Mouse (Mus musculus) CH12.LX (cell line): ENCODE results near the gene Arfip2. TPM values are rescaled to one million over a fixed set of nuclear protein-coding genes. Genes with fewer than 3 reads are reported as not detected.
A peak's percentile ranks its signal among the peaks of the same experiment; 100 is the strongest.

Experiments
- DNase-seq: peaks from one replicate; pipeline ENCODE4 v3.0.0-alpha.2; 2013; ENCODE audit errors: extremely low read depth
- H3K27ac ChIP-seq: 2 replicates; pipeline ENCODE4 v1.5.1; 2012; ENCODE audit warnings: low read depth, mild to moderate bottlenecking, control low read depth, moderate library complexity; ENCODE audit not compliant: insufficient read depth
- H3K27me3 ChIP-seq: replicated peaks from 2 replicates; pipeline ENCODE3; 2012; ENCODE audit warnings: inconsistent platforms
- H3K36me3 ChIP-seq, 2 experiments: replicated peaks in 1 of 2; 2 replicates each; pipeline versions ENCODE3 to v1.6.1; 2012; ENCODE audit warnings: inconsistent platforms in 1 of 2, low read length in 1 of 2, mild to moderate bottlenecking in 1 of 2, mixed read lengths in 1 of 2, moderate library complexity in 1 of 2; ENCODE audit not compliant: control insufficient read depth in 1 of 2, insufficient read depth in 1 of 2
- H3K4me1 ChIP-seq, 2 experiments: 2 replicates each; pipeline ENCODE4 v1.6.1; 2012; ENCODE audit warnings: inconsistent platforms in 1 of 2, moderate library complexity in 1 of 2; ENCODE audit not compliant: insufficient read depth in 2 of 2, control insufficient read depth in 1 of 2
- H3K4me2 ChIP-seq: 2 replicates; pipeline ENCODE4 v1.6.1; 2012; ENCODE audit warnings: low read depth, mild to moderate bottlenecking, control low read depth; ENCODE audit not compliant: poor library complexity, insufficient read depth, severe bottlenecking
- H3K4me3 ChIP-seq, 3 experiments: fragments of 150-350 bp in 1 of 3; sonication (generic) in 1 of 3; replicated peaks in 1 of 3; 2 replicates each; pipeline versions ENCODE3 to v1.5.1; 2011 to 2012; ENCODE audit warnings: low read depth in 2 of 3, low read length in 2 of 3, mild to moderate bottlenecking in 2 of 3, moderate library complexity in 2 of 3, control low read depth in 1 of 3, improper control_type of control experiment in 1 of 3, inconsistent platforms in 1 of 3, mixed read lengths in 1 of 3; ENCODE audit not compliant: poor library complexity in 1 of 3
- H3K79me2 ChIP-seq: replicated peaks from 2 replicates; pipeline ENCODE4 v1.6.1; 2012; ENCODE audit warnings: mild to moderate bottlenecking, moderate library complexity; ENCODE audit not compliant: control insufficient read depth, poor library complexity, insufficient read depth, severe bottlenecking; ENCODE audit errors: extremely low read depth
- H3K9ac ChIP-seq: 2 replicates; pipeline ENCODE4 v1.6.1; 2012; ENCODE audit warnings: low read depth, mild to moderate bottlenecking, control low read depth, moderate library complexity; ENCODE audit not compliant: insufficient read depth
- H3K9me3 ChIP-seq: replicated peaks from 2 replicates; pipeline ENCODE3; 2012; ENCODE audit warnings: low read length, inconsistent platforms, mixed read lengths
- BHLHE40 ChIP-seq: IDR thresholded peaks from 2 replicates; pipeline ENCODE4 v1.6.1; 2011; ENCODE audit warnings: mild to moderate bottlenecking, low read depth, low read length, improper control_type of control experiment
- CHD1 ChIP-seq: IDR thresholded peaks from 2 replicates; pipeline ENCODE4 v1.6.1; 2012; ENCODE audit warnings: low read depth, low read length, improper control_type of control experiment, inconsistent platforms
- CTCF ChIP-seq, 2 experiments: IDR thresholded peaks in 1 of 2; conservative IDR thresholded peaks in 1 of 2; 2 replicates each; pipeline ENCODE4 v1.5.1; 2011 to 2012; ENCODE audit warnings: low read depth in 2 of 2, low read length in 2 of 2, improper control_type of control experiment in 1 of 2, inconsistent platforms in 1 of 2, mild to moderate bottlenecking in 1 of 2, moderate library complexity in 1 of 2
- ELF1 ChIP-seq: IDR thresholded peaks from 2 replicates; pipeline ENCODE4 v1.6.1; 2014; ENCODE audit warnings: low read depth, mild to moderate bottlenecking, inconsistent platforms, low read length, improper control_type of control experiment
- GABPA ChIP-seq: IDR thresholded peaks from 2 replicates; pipeline ENCODE4 v1.6.1; 2012; ENCODE audit warnings: low read depth, low read length, improper control_type of control experiment, inconsistent platforms; ENCODE audit not compliant: insufficient replicate concordance
- JUN ChIP-seq: IDR thresholded peaks from 2 replicates; pipeline ENCODE4 v1.6.1; 2011; ENCODE audit warnings: low read depth, mild to moderate bottlenecking, low read length, improper control_type of control experiment, moderate library complexity; ENCODE audit not compliant: insufficient read depth
- KAT2A ChIP-seq: IDR thresholded peaks from 2 replicates; pipeline ENCODE4 v1.6.1; 2012; ENCODE audit warnings: low read length, improper control_type of control experiment, inconsistent platforms; ENCODE audit not compliant: insufficient replicate concordance
- MAFK ChIP-seq: IDR thresholded peaks from 2 replicates; pipeline ENCODE4 v1.6.1; 2011; ENCODE audit warnings: low read length, improper control_type of control experiment; ENCODE audit not compliant: insufficient replicate concordance
- MEF2A ChIP-seq: IDR thresholded peaks from 2 replicates; pipeline ENCODE4 v1.6.1; 2014; ENCODE audit warnings: low read depth, mild to moderate bottlenecking, inconsistent platforms, low read length, improper control_type of control experiment, borderline replicate concordance
- MYC ChIP-seq: IDR thresholded peaks from 2 replicates; pipeline ENCODE4 v1.6.1; 2011; ENCODE audit warnings: low read depth, mild to moderate bottlenecking, improper control_type of control experiment, low read length
- NELFE ChIP-seq: IDR thresholded peaks from 2 replicates; pipeline ENCODE4 v1.6.1; 2011; ENCODE audit warnings: low read depth, low read length, improper control_type of control experiment
- PAX5 ChIP-seq: IDR thresholded peaks from 2 replicates; pipeline ENCODE4 v1.6.1; 2012; ENCODE audit warnings: low read length, inconsistent platforms, mixed read lengths
- POLR2A ChIP-seq: IDR thresholded peaks from 2 replicates; pipeline ENCODE4 v1.6.1; 2011; ENCODE audit warnings: low read depth, mild to moderate bottlenecking, improper control_type of control experiment, low read length
- SIN3A ChIP-seq: IDR thresholded peaks from 2 replicates; pipeline ENCODE4 v1.6.1; 2012; ENCODE audit warnings: low read length, improper control_type of control experiment, inconsistent platforms
- TBP ChIP-seq: conservative IDR thresholded peaks from 2 replicates; pipeline ENCODE4 v1.6.1; 2011; ENCODE audit warnings: low read depth, low read length, improper control_type of control experiment
- TCF12 ChIP-seq: IDR thresholded peaks from 2 replicates; pipeline ENCODE4 v1.6.1; 2014; ENCODE audit warnings: low read depth, mild to moderate bottlenecking, inconsistent platforms, low read length, improper control_type of control experiment
- ZNF384 ChIP-seq: IDR thresholded peaks from 2 replicates; pipeline ENCODE4 v1.6.1; 2012; ENCODE audit warnings: low read depth, low read length, improper control_type of control experiment, inconsistent platforms
- dilution Hi-C: fragments of 300-500 bp; cut with MboI; formaldehyde crosslinking; loops from 2 replicates; pipeline ENCODE4 v1.14.3; 2020; ENCODE audit warnings: low sequenced_read_pairs; ENCODE audit not compliant: extremely low pct_unique_long_range_greater_than_20kb, extremely low pct_ligation_motif_present
- in situ Hi-C: fragments of 300-500 bp; cut with MboI; formaldehyde crosslinking; loops from 3 replicates; pipeline ENCODE4 v1.14.3; 2019; ENCODE audit warnings: low sequenced_read_pairs, low pct_ligation_motif_present, low pct_unique_long_range_greater_than_20kb, mixed read lengths
- polyA plus RNA-seq: library from polyadenylated mRNA; unstranded; fragments of >175 nt; gene quantifications from 2 replicates; pipeline ENCODE4 v1.2.1, GENCODE M21; 2012; ENCODE audit warnings: low read depth; ENCODE audit not compliant: insufficient read length
- total RNA-seq, 2 experiments: library from RNA; depleted of rRNA; stranded (reverse); fragments of 300-350 nt in 1 of 2; fragments of >200 nt in 1 of 2; gene quantifications; 2 replicates each; pipeline ENCODE4 v1.2.3; 2012 to 2014

Gene Arfip2
- total and polyA plus RNA-seq, 3 experiments, result 50.1 to 55.6 (median 54.8) TPM

DNA sequence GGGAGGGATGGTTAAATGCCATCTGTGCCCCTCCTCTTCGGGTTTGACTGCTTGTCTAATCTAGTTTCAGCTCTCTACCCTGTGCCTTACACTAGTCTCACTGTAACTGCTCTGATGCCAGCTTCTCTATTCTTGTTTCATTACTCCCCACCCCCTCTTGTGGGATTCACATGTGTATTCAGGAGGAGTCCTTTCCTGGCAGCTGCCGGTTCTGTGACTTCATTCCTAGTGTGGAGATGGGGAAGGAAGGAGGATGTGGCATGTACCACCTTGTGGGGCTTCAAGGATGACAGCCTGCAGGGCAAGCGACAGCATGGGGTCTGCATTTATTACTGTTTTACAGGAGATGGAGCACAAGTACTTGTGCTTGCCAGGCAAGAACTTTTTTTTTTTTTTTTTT is 1.7 kb upstream of the Arfip2 start:
- H3K4me3 ChIP-seq, result no peak overlapping the region
- no peaks in the 10 kb centered on the region for H3K9me3 ChIP-seq
- dilution Hi-C loops (no loop called here), in situ Hi-C loops (loop anchor here (10.0 kb wide), 1 partner anchor 163 kb away; no protein-coding TSS in a partner anchor)
- TF ChIP-seq MEF2A (no peak), JUN (no peak), KAT2A (no peak), BHLHE40 (no peak), ELF1 (no peak), NELFE (no peak), TBP (no peak), SIN3A (no peak), POLR2A (no peak), MAFK (no peak), PAX5 (no peak), MYC (no peak), ZNF384 (no peak), CTCF (conservative IDR thresholded peaks at IDR 0.05 in 1 of 2, IDR thresholded peaks at IDR 0.05 in 1 of 2; ENCODE audit: low read depth in 2 of 2, low read length in 2 of 2) (no peak), GABPA (no peak), CHD1 (no peak)
- no peak overlapping the region for H3K9ac ChIP-seq
- H3K27me3 ChIP-seq, result no peaks in the 10 kb centered on the region
- H3K27ac ChIP-seq, result no peak overlapping the region
- H3K4me2 ChIP-seq, result peak overlapping the region; percentile 82; the same call in 1 of the 2 replicates
- H3K36me3 ChIP-seq, result peaks cover 8 to 67% of the 10 kb centered on the region in 2 experiments
- DNase-seq, result no peak
- peaks cover 17% of the 10 kb centered on the region; the same call in 1 of the 2 replicates for H3K79me2 ChIP-seq
- peaks cover 7 to 39% of the 10 kb centered on the region in 2 experiments; a peak in 3 of 4 replicates for H3K4me1 ChIP-seq

DNA sequence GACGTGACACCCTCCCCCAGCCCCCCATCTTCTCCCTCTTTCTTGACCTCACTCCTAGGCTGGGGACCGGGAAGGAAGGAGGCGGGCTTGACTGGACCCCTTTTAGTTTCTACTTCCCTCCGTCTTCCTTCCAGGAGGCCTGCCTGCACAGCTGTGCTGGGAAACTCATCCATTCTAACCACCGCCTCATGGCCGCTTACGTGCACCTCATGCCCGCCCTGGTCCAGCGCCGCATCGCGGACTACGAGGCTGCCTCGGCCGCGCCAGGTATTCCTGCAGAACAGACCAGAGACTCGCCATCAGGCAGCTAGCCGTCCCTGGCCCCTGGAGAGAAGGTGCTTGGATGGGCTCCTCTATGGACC is 659 bp upstream of the Arfip2 start:
- in situ Hi-C loops, result loop anchor here (10.0 kb wide), 1 partner anchor 164 kb away; no protein-coding TSS in a partner anchor
- H3K9me3 ChIP-seq, result no peaks in the 10 kb centered on the region
- peaks cover 7 to 39% of the 10 kb centered on the region in 2 experiments; a peak in 3 of 4 replicates for H3K4me1 ChIP-seq
- TF ChIP-seq TCF12, result 0 out of 2 replicates have a peak, but pooled peaks have one; percentile 26
- TF ChIP-seq TBP, result no peak
- H3K27ac ChIP-seq, result peak overlapping the region; percentile 27; the same call in 1 of the 2 replicates
- H3K4me2 ChIP-seq, result peak overlapping the region; percentile 82
- dilution Hi-C loops, result no loop called here
- peak overlapping the region; percentile 91 to 99 (median 93) for H3K4me3 ChIP-seq
- no peak for DNase-seq
- peak overlapping the region; percentile 75 for H3K9ac ChIP-seq
- H3K36me3 ChIP-seq, result peaks cover 18 to 71% of the 10 kb centered on the region in 2 experiments
- peaks cover 17% of the 10 kb centered on the region; the same call in 1 of the 2 replicates for H3K79me2 ChIP-seq
- no peaks in the 10 kb centered on the region for H3K27me3 ChIP-seq
